Mouse (Mus musculus) inflammation-experienced regulatory T-cells (primary cell): ENCODE measurements around the gene Rgs19. TPM values are rescaled to one million over a fixed set of nuclear protein-coding genes. Genes with fewer than 3 reads are reported as not detected.

Experiments used
- polyA plus RNA-seq, 2 experiments: library from polyadenylated mRNA; unstranded; fragments of 100-300 nt; shearing (Covaris generic); gene quantifications; one replicate each; pipeline ENCODE4 v1.2.1; 2017

Gene Rgs19
- 100 to 1,000 TPM; 186 to 225 TPM for polyA plus RNA-seq

DNA sequence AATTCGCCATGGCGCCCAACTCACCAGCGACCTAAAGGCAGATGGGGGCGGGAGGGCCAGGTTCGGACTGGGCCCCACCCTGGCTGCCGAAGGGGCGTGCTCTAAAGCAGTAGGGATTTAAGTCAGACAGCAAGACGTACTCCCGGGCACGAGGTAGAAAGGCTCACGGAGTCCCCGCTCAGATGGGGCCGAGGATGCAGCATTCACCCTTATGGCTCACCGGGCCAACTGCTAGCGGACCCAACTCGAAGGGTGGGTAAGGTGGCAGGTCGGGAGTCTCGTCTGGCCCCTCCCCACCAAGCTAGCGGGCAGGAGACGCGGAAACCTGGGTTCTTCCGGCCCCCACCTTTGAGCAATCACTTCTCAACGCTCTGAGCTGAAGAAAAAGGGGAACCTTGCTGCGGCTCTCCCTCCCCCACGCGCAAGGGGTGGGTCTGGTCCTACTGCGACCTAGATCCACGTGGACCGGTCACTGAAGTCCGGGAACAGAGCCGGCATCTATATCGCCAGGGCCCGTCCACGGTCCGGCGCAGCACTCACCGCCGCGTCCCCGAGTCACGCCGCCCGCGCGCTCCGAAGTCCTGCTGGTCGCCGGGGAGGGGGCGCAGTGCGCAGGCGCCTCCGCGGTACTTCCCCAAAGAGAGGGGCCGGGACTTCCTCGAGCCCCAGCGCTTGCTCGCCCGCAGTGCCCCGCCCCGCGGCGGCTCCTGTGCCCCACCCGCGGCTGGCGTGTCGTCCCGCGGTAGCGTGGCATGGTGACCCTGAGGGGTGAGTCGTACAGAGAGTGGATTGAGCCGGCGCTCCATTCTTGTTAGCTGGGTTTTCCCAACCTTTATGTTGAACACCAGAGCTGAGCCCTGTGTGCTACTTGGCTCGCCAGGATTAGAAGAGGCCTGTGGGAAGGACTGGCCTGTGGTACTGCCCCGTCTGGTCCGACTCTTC is at the start of gene Rgs19:
Rgs19 (minus strand) TSS at position 639 of the 942 bp plus-strand sequence.

DNA sequence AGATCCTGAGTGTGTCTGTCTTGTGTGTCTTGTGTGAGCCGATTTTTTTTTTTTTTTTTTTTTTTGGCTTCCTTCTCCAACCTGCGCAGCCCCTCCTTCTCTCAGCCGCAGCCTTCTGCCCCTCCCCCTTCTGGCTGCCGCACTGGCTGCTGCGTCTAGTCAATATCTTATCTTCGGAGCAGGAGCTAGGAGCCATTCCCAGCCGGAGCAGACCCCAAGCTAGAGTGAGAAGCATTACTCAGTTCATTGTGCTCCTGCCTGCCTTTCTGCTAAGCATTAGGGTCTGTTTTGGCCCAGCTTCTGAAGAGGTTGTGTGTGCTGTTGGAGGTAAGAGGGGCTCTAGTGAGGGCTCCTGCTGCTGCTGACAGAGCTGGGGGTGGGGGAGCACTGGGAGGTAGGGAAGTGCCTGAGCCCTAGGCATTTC is 21.1 kb upstream of the Rgs19 start, which contains the start of gene Oprl1:
Oprl1 (plus strand) TSS at position 114 of the 424 bp plus-strand sequence.

DNA sequence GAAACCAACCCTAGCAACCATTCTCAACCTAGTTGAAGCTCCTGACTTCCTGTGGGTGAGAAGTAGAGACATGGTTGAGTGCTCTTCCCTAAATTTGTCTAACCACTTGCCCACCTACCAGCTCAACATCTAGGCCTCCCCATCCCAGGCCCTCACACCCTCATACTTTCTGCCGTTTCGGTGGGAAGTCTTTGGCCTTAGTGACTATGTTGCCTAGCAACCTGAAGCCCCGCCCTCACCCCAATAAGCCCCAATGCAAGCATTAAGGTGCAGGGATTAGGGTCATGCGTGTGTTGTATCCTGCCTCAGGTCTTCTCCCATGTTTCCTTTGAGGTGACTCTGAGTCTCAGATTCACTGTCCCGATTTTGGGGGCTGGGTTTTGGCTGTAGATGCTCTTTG is 4.5 kb upstream of the Rgs19 start, which contains the start of gene Lkaaear1:
Lkaaear1 (minus strand) TSS at position 202 of the 400 bp plus-strand sequence.

DNA sequence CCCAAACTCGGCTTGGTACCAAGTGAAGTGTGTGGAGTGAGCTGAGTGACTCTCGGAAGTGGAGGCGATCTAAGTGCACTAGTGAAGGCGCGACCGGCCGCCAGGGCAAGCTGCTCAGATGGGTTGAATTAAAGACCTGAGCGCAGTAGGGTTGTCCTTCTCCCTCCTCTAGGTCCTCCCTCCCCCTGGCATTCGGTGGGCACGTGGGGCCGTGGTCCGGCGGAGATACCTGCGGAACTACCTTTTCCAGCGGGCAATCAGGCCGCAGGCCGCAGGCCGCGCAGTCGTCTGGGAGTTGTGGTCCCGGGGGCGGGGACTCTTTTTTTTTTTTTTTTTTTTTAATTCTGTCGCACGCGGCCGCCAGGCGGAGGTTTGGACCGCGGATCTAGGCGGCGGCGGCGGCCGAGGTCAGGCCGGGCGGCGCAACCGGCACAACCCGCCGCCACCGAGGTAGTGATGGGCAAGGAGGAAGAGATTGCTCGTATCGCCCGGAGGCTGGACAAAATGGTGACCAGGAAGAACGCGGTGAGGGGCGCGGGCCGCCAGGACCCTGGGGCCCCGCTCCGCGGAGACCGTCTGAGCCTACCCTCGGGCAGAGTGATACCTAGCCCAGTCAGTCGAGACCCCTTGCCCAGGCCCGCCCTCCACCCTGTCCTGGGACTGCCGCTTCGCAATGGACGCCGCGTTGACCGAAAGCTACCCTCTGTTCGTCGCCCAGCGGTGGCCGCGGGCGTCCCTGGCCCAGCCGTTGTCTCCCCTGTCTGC is 13.6 kb downstream of the Rgs19 start, which contains the start of gene Tcea2:
Tcea2 (plus strand) TSS at position 360 of the 765 bp plus-strand sequence.

DNA sequence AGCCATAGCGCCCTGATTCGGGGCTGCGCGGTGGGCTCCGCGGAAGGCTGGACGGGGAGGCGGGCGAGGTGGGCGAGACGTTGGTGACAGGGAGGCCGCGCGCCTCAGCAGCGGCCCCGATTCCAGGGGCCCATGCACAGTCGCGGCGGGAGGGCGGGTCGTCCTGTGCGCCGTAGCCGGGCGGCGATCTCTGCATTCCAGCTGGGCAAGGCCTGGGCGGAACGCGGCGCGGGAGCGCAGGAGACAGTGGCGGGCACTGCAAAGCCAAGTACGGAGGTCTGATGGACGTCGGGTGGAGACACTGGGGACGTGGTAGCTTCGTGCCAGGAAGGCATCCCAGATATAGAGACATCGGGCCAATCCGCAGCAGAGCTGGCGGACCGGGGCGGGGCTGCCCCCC is 22.5 kb downstream of the Rgs19 start, which contains the start of gene Sox18:
Sox18 (minus strand) TSS at position 315 of the 400 bp plus-strand sequence.

GRCm38 (mm10) chr2:181656734-181657133 is 37.0 kb downstream of the Rgs19 start, which contains the start of gene Gm29797:
Gene Gm29797 (plus strand): TSS chr2:181657034.

Other genes with a start within 250 kb of the Rgs19 start
- 1 to 10 TPM; 2.1 to 2.2 TPM for gene Zbtb46, start 234.6 kb downstream of the Rgs19 start, polyA plus RNA-seq
- gene Abhd16b, start 200.8 kb downstream of the Rgs19 start, polyA plus RNA-seq: 1 to 10 TPM in 1 of 2 experiments, under 1 TPM in 1; 0.66 to 2.1 TPM
- 10 to 100 TPM; 79.6 to 96.6 TPM for gene Tpd52l2, start 196.8 kb downstream of the Rgs19 start, polyA plus RNA-seq
- gene Dnajc5, start 173.5 kb downstream of the Rgs19 start, polyA plus RNA-seq: 100 to 1,000 TPM in 1 of 2 experiments, 10 to 100 TPM in 1; 94.2 to 122 TPM
- gene Uckl1, start 109.1 kb downstream of the Rgs19 start, polyA plus RNA-seq: 100 to 1,000 TPM; 197 to 240 TPM
- 100 to 1,000 TPM in 1 of 2 experiments, 10 to 100 TPM in 1; 85.7 to 111 TPM for gene Prpf6, start 102.1 kb downstream of the Rgs19 start, polyA plus RNA-seq
- 10 to 100 TPM; 23.9 to 37.2 TPM for gene Zfp512b, start 101.2 kb downstream of the Rgs19 start, polyA plus RNA-seq
- gene Samd10, start 94.8 kb downstream of the Rgs19 start, polyA plus RNA-seq: 10 to 100 TPM; 33.2 to 43.9 TPM
- not detected for gene Gm29797, start 36.9 kb downstream of the Rgs19 start, polyA plus RNA-seq
- gene Sox18, start 22.3 kb downstream of the Rgs19 start, polyA plus RNA-seq: 1 to 10 TPM in 1 of 2 experiments, not detected in 1; 1.5 TPM
- 10 to 100 TPM; 20.4 to 20.6 TPM for gene Tcea2, start 13.7 kb downstream of the Rgs19 start, polyA plus RNA-seq
- gene Lkaaear1, start 4.5 kb upstream of the Rgs19 start, polyA plus RNA-seq: not detected
- gene Oprl1, start 21.0 kb upstream of the Rgs19 start, polyA plus RNA-seq: not detected
- gene Myt1, start 69.4 kb upstream of the Rgs19 start, polyA plus RNA-seq: under 1 TPM; 0.24 to 0.64 TPM
- 10 to 100 TPM; 57.5 to 67.5 TPM for gene Pcmtd2, start 143.9 kb upstream of the Rgs19 start, polyA plus RNA-seq
- gene Polr3k, start 170.4 kb upstream of the Rgs19 start, polyA plus RNA-seq: 10 to 100 TPM; 28.6 to 37.9 TPM